In the genomic region with DNA sequence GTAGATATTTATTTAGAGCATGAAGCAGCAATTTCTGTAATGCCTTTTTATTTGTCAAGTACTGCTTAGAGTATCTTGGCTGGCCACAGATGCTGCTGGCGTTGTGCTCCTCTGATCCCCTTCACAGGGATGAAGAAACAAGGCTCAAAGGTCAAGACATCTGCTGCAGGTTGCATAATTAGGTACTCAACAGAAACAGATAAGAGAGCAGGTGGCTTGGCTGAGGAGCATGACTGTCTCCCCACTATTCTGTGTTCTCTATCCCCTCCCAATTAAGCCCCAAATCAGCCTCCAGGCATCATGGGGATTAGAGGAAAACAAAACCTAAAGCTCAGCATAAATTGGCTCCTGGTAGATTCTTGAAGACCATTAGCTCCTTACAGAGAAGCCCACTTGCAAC, we compare ENCODE assay signal across 16 mouse cellular contexts. TPM values are rescaled to one million over a fixed set of nuclear protein-coding genes. Genes with fewer than 3 reads are reported as not detected.
"Had no signal": no experiment of that assay in that cellular context is flagged by ENCODE, and none has a peak within 500 bp of the region (broad histone marks: within the 10 kb centered on the region; RNA-seq: fewer than 3 reads in every experiment).

No protein-coding gene starts in this region.

- H3K36me3 ChIP-seq: kidney, embryonic 15.5 days; limb, embryonic 12.5 days; lung, embryonic 15.5 days; midbrain, embryonic 12.5 days; neural tube, embryonic 13.5 days had no signal

- H3K9ac ChIP-seq: kidney, embryonic 15.5 days; limb, embryonic 12.5 days; lung, embryonic 15.5 days; midbrain, embryonic 12.5 days; neural tube, embryonic 13.5 days had no signal

- H3K4me1 ChIP-seq: lung, embryonic 15.5 days; midbrain, embryonic 12.5 days; neural tube, embryonic 13.5 days had no signal

- DNase-seq: kidney, postnatal 14 days; layer of hippocampus, postnatal 36 days; liver; lung, postnatal 14 days; retina, postnatal 1 day; right cerebral cortex, postnatal 4 days; spleen, adult 18-20 months; thymus, adult 18-20 months; thymus, postnatal 14 days had no signal

- ATAC-seq: midbrain, embryonic 16.5 days had no signal

- H3K4me2 ChIP-seq: kidney, embryonic 15.5 days; limb, embryonic 12.5 days; lung, embryonic 15.5 days; midbrain, embryonic 12.5 days; neural tube, embryonic 13.5 days had no signal

- H3K27me3 ChIP-seq: kidney, embryonic 15.5 days; limb, embryonic 12.5 days; lung, embryonic 15.5 days; midbrain, embryonic 12.5 days; neural tube, embryonic 13.5 days had no signal

- H3K27ac ChIP-seq: kidney, embryonic 15.5 days; limb, embryonic 12.5 days; lung, embryonic 15.5 days; midbrain, embryonic 12.5 days; neural tube, embryonic 13.5 days had no signal

- H3K4me3 ChIP-seq: kidney, embryonic 15.5 days; limb, embryonic 12.5 days; lung, embryonic 15.5 days; midbrain, embryonic 12.5 days; neural tube, embryonic 13.5 days had no signal

- H3K9me3 ChIP-seq: kidney, embryonic 15.5 days; limb, embryonic 12.5 days; lung, embryonic 15.5 days; neural tube, embryonic 13.5 days had no signal

RNA-seq across cellular contexts. Expression of a gene that starts 32.0 kb away (rescaled TPM):
- total RNA-seq: megakaryocyte-erythroid progenitor cell, adult 5-6 weeks had no signal
